Mouse (Mus musculus): ENCODE results near the gene 4933412E24Rik.

The 4933412E24Rik gene

GRCm38 (mm10) chr15:60016513-60016912 lies at the start of gene 4933412E24Rik:
Gene 4933412E24Rik (minus strand): TSS chr15:60016613.
- in situ Hi-C loops (cut with MboI; ENCODE audit: low pct_unique_long_range_greater_than_20kb in 1 of 2, low sequenced_read_pairs in 2 of 2, unreplicated experiment in 1 of 2) = no loop called here

- in situ Hi-C loops (cut with MboI; ENCODE audit: low pct_unique_long_range_greater_than_20kb in 1 of 2, low sequenced_read_pairs in 2 of 2, unreplicated experiment in 1 of 2) = no loop called here
Observed at GRCm38 (mm10) chr15:60030728-60031127, 14.3 kb upstream of the 4933412E24Rik start.

- in situ Hi-C loops (cut with MboI; ENCODE audit: low pct_unique_long_range_greater_than_20kb in 1 of 2, low sequenced_read_pairs in 2 of 2, unreplicated experiment in 1 of 2) = no loop called here
Observed at GRCm38 (mm10) chr15:60021256-60021655, 4.8 kb upstream of the 4933412E24Rik start.

DNA sequence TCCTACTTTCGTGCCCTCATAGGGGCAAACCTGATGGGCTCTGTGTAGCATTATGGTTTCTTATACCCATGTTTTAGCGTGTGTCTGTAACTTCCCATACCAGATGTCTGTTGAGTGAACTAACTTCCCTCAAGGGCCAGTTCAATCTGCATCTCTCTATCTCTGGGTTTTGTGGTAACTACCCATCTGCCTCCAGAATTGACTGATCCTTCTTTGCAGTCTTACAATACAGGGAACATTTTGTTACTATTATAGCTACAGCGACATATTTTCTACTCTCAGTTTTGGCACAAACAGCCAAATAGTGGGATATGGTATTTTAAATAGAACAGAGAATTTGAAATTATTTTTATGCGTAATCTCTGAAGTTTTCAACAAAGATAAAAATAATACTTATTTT lies 6.2 kb downstream of the 4933412E24Rik start:
- in situ Hi-C loops (cut with MboI; ENCODE audit: low pct_unique_long_range_greater_than_20kb in 1 of 2, low sequenced_read_pairs in 2 of 2, unreplicated experiment in 1 of 2) = no loop called here

DNA sequence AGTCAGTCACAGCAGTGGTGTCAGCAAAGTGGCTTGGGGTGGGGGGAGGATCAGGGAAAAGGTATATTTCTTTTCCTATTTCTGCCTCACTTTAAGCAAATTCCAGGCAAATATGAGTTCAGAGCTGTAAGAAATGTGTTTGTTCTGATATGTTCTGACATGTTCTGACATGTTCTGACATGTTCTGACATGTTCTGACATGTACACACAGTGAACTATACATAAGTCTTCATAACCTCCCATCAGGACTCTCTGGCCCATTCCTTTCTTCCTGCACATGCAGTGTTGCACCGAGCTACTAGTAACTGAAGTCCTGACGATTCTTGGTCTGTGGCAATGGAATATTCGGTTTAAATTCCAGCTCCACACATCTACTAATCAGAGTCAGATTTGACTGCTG lies 6.8 kb downstream of the 4933412E24Rik start:
- in situ Hi-C loops (cut with MboI; ENCODE audit: low pct_unique_long_range_greater_than_20kb in 1 of 2, low sequenced_read_pairs in 2 of 2, unreplicated experiment in 1 of 2) = no loop called here

GRCm38 (mm10) chr15:59983777-59984176 lies 32.6 kb downstream of the 4933412E24Rik start:
- in situ Hi-C loops (cut with MboI; ENCODE audit: low pct_unique_long_range_greater_than_20kb in 1 of 2, low sequenced_read_pairs in 2 of 2, unreplicated experiment in 1 of 2) = no loop called here

DNA sequence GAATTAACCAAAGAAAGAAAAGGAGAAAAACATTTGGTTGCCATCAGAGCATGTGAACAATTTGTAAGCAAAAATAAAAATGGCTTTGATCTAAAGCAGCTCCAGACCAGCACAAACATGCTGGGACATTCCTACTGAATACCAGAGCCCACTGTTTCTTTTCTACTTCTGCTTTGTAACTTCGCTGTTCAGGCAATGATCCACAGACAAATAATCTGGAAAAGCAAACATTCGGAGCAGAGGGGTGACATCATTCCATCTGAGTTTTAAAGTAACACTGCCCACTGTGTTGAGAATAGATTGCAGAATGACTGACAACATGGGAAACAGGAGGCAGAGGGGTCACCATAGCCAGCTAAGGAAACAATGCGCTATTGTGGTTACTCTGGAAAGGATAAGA lies 41.1 kb downstream of the 4933412E24Rik start:
- in situ Hi-C loops (cut with MboI; ENCODE audit: low pct_unique_long_range_greater_than_20kb in 1 of 2, low sequenced_read_pairs in 2 of 2, unreplicated experiment in 1 of 2) = no loop called here

DNA sequence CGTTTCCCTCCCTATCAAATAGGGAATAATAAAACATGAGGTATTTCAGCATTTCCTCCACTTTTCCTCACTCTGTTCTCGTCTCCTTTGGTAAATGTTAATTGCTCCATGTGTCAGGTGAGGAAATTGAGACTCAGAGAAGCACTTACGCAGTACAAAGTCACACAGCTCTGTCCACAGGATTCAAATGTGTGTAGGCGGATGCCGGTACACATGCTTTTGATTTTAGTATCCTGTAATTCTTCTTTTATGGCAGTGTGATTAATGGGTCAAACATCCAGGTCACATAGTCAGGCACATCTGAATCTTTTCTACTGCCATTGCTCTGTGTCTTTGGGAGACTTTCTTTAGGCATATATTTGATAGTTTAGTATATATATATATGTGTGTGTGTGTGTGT lies 41.8 kb downstream of the 4933412E24Rik start:
- in situ Hi-C loops (cut with MboI; ENCODE audit: low pct_unique_long_range_greater_than_20kb in 1 of 2, low sequenced_read_pairs in 2 of 2, unreplicated experiment in 1 of 2) = no loop called here

DNA sequence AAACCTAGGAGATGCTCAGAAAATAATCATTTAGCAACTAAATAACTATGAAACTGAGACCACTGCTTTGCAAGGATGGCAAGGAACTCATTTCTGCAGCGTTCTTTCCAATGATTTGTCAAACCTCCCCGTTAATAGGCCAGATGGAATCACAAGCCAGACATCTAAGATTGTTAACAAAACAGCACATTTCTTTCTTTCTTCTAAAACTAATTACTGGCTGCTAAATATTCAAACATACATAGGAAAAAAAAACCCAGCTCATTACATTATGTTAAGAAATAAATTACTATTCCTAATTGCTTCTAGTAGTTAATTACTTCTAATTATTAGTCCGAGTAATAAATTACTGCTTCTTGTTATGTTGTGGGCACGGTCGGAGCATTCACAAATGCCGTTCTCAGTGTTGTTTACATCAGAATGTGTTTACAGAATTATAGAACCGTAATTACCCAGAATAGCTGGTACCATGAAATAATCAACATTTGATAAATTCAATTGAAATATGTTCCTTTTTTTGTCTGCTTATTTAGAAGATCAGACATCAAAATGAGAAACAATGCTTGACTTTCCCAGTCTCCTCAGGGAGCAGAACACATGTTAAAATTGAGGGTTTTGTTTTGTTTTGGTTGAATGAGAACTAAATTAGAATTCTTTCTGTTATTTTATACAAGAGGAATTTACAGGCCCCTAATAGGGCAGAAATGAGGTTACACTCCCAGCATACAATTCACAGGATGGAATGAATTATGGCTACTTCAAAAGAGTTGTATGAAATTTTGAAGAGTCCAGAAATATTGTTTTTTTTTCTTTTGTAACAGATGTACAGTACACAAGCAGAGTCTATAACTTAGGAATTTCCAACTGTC lies 42.5 kb downstream of the 4933412E24Rik start:
- in situ Hi-C loops (cut with MboI; ENCODE audit: low pct_unique_long_range_greater_than_20kb in 1 of 2, low sequenced_read_pairs in 2 of 2, unreplicated experiment in 1 of 2) = no loop called here
